Mouse (Mus musculus) liver, postnatal 0 days (tissue): ENCODE measurements at regions not wholly inside any gene's neighbourhood (a gene's known extent, or its start where the extent isn't known, plus 50 kb on each side); places are given as distances from the start of the nearest gene placed in this dataset.

Source experiments
- ATAC-seq: fragments of 200-750 bp; cut with Nextera tagmentation; 2 replicates; pipeline ENCODE4 v1.8.0; 2017; ENCODE audit warnings: mild to moderate bottlenecking, moderate library complexity
- DNase-seq: peaks from one replicate; pipeline ENCODE4 v3.0.0-alpha.2; 2016
- H3K27ac ChIP-seq: fragments of 300-500 bp; sonication (generic); 2 replicates; pipeline ENCODE4 v1.5.1; 2014; ENCODE audit warnings: antibody characterized with exemption, moderate library complexity, mild to moderate bottlenecking, low read depth
- H3K27me3 ChIP-seq: fragments of 300-500 bp; sonication (generic); 2 replicates; pipeline ENCODE4 v1.6.1; 2014; ENCODE audit warnings: low read length, control low read depth, mixed read lengths; ENCODE audit not compliant: insufficient read depth
- H3K36me3 ChIP-seq: fragments of 300-500 bp; sonication (generic); replicated peaks from 2 replicates; pipeline ENCODE4 v1.6.1; 2014; ENCODE audit warnings: mild to moderate bottlenecking, control low read depth, low read length, moderate library complexity, mixed read lengths; ENCODE audit not compliant: insufficient read depth
- H3K4me1 ChIP-seq: fragments of 300-500 bp; sonication (generic); 2 replicates; pipeline ENCODE4 v1.6.1; 2014; ENCODE audit warnings: antibody characterized with exemption, mild to moderate bottlenecking, control low read depth; ENCODE audit not compliant: insufficient read depth
- H3K4me2 ChIP-seq: fragments of 300-500 bp; sonication (generic); 2 replicates; pipeline ENCODE4 v1.6.1; 2014; ENCODE audit warnings: low read depth, mild to moderate bottlenecking, low read length, moderate library complexity, mixed read lengths
- H3K4me3 ChIP-seq: fragments of 300-500 bp; sonication (generic); 2 replicates; pipeline ENCODE4 v1.5.1; 2014; ENCODE audit warnings: low read depth, low read length
- H3K9ac ChIP-seq: fragments of 300-500 bp; sonication (generic); replicated peaks from 2 replicates; pipeline ENCODE4 v1.6.1; 2014; ENCODE audit warnings: mild to moderate bottlenecking, moderate library complexity
- H3K9me3 ChIP-seq: fragments of 300-500 bp; sonication (generic); 2 replicates; pipeline ENCODE4 v1.6.1; 2016; ENCODE audit warnings: mild to moderate bottlenecking, control low read depth, low read length, mixed read lengths
- CTCF ChIP-seq: sonication (generic); IDR thresholded peaks from 2 replicates; pipeline ENCODE4 v1.5.1; 2016; ENCODE audit warnings: antibody characterized with exemption, low read depth
- EP300 ChIP-seq: IDR thresholded peaks from 2 replicates; pipeline ENCODE4 v1.6.1; 2016; ENCODE audit warnings: antibody characterized with exemption, low read depth, mild to moderate bottlenecking
- WGBS: fragments of 180-500 bp; shearing (Covaris S2); extraction: QIAGEN DNeasy Blood & Tissue Kit; methylation state at CpG from one replicate; pipeline ENCODE4 v1.1.7; 2014; ENCODE audit not compliant: insufficient replicate concordance; 5-methylcytosine and 5-hydroxymethylcytosine counted together

DNA sequence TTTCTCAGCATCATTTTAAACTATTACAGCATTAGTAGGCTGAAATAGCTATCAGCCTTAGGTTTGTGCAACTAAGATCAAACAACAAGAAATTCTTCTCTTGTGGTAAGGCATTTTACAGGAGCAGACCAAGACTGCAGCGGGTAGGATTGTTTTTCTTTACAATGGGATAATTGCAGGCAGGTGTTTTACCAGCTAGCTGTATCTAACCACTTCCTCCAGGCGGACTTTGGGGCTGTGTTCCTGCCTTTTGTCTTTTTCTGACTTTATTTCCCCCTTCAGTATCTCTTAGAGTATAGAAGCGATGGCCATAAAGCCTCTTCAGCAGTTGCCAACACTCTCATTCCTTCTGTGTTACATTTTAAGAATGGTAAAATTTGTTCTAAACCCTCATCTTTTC, 84.8 kb upstream of the Hs6st1 start:
- WGBS: 62% methylated on average over 3 of the region's 3 CpGs

DNA sequence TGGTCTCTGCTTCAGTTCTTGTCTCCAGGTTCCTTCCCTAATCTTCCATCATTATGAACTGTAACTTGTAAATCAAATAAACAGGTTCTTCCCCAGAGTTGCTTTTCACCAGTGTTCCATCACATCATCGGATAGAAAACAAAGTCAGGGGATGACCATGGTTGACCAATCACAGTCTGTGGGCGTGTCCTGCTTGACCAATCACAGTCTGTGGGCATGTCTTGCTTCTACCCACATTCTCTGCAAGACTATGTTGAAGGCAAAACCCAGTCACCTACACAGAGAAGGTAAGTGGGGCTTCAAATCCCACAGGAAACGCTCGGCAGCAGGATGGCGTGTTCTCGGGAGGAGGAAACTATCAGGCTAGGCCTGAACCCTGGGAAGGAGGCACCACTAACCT, 82.9 kb upstream of the Hs6st1 start:
- no peak overlapping the region for H3K4me2 ChIP-seq
- TF ChIP-seq EP300 (no peak), CTCF (no peak)
- no peak overlapping the region for H3K27ac ChIP-seq
- no peak overlapping the region for H3K4me3 ChIP-seq
- ATAC-seq (no peak), DNase-seq (no peak)
- H3K4me1 ChIP-seq: no peaks in the 10 kb centered on the region
- 67% methylated on average over 6 of the region's 6 CpGs for WGBS
- no peak overlapping the region for H3K9ac ChIP-seq
- no peaks in the 10 kb centered on the region for H3K27me3 ChIP-seq
- no peaks in the 10 kb centered on the region for H3K9me3 ChIP-seq
- H3K36me3 ChIP-seq: no peaks in the 10 kb centered on the region

More for the DNA sequence above, 84.8 kb upstream of the Hs6st1 start:
- no peak for ATAC-seq
- Histone ChIP-seq H3K27me3 (no peaks in the 10 kb centered on the region), H3K4me1 (no peaks in the 10 kb centered on the region), H3K27ac (no peak overlapping the region), H3K4me3 (no peak overlapping the region), H3K36me3 (no peaks in the 10 kb centered on the region), H3K4me2 (no peak overlapping the region), H3K9ac (no peak overlapping the region), H3K9me3 (no peaks in the 10 kb centered on the region)
- no peak for DNase-seq
- TF ChIP-seq EP300: no peak
- no peak for TF ChIP-seq CTCF

- no peaks in the 10 kb centered on the region for H3K27me3 ChIP-seq
- H3K9ac ChIP-seq: no peak overlapping the region
- no peak overlapping the region for H3K4me2 ChIP-seq
- WGBS: 74% methylated on average over 8 of the region's 8 CpGs
- no peaks in the 10 kb centered on the region for H3K9me3 ChIP-seq
- ATAC-seq (no peak), DNase-seq (no peak)
- no peaks in the 10 kb centered on the region for H3K4me1 ChIP-seq
- no peak overlapping the region for H3K4me3 ChIP-seq
- TF ChIP-seq CTCF (no peak), EP300 (no peak)
- H3K27ac ChIP-seq: no peak overlapping the region
- H3K36me3 ChIP-seq: no peaks in the 10 kb centered on the region
Measured at GRCm38 (mm10) chr1:35986666-35987065, 81.5 kb upstream of the Hs6st1 start.

DNA sequence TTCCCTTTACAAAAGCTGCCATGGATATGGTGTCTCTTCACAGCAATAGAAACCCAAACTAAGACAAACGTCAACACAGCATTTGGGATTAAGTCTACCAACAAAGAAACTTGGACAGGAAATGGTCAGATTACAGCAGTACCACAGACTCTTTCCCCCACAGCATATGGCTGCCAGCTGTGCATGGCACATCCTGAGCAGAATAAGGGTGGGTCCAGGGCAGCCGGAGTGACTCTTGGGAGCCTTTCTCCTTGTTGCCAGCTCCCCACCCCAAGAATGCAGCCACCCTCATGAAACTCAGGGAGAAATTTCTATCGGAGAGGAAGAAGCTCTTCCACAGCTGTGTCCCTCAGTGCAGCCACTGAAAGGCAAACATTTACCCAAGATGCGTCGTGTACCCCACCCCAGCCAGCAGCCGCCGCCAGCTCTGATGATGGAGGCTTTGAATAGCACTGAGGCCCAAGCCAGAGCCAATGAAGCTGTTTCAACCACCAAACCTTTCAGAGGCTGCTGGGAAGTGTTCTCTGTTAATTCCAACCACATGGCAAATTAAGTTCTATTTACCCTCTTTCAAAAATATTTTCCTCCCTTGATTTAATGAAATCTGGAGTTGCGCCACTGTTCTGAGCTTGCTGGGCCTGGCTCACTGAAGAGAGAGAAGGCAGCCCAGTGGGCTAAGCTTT, 75.8 kb upstream of the Hs6st1 start:
- Histone ChIP-seq H3K9me3 (no peaks in the 10 kb centered on the region), H3K4me1 (no peaks in the 10 kb centered on the region), H3K36me3 (no peaks in the 10 kb centered on the region), H3K4me2 (no peak overlapping the region), H3K27ac (no peak overlapping the region), H3K4me3 (no peak overlapping the region), H3K27me3 (no peaks in the 10 kb centered on the region), H3K9ac (no peak overlapping the region)
- DNase-seq (no peak), ATAC-seq (no peak)
- TF ChIP-seq CTCF (no peak), EP300 (no peak)
- 72% methylated on average over 8 of the region's 8 CpGs for WGBS

- Histone ChIP-seq H3K27ac (no peak overlapping the region), H3K27me3 (no peaks in the 10 kb centered on the region), H3K9me3 (no peaks in the 10 kb centered on the region), H3K4me2 (no peak overlapping the region), H3K9ac (no peak overlapping the region), H3K4me3 (no peak overlapping the region), H3K36me3 (no peaks in the 10 kb centered on the region), H3K4me1 (no peaks in the 10 kb centered on the region)
- 44% methylated on average over 3 of the region's 3 CpGs for WGBS
- TF ChIP-seq EP300 (no peak), CTCF (no peak)
- no peak for ATAC-seq
- no peak for DNase-seq
Measured at GRCm38 (mm10) chr1:35992937-35993336, 75.3 kb upstream of the Hs6st1 start.

DNA sequence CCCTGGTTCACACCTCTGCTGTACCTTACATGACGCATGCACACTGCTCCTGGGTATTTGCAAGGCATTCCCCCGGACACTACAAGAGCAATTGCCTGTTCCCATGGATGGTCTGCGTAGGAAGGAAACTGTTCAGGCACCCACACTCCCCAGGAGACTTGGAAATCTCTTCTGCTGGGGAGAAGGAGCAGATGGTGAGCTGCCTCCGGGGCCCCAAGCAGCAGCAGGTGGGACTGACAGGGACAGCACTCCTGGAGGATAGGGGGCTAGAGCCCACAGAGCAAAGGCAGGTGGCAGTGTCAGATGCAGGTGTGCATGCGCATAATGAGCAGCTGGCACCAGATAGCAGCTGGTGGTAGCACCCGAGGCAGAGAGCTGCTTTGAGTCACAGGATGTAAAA, 72.5 kb upstream of the Hs6st1 start:
- Histone ChIP-seq H3K9ac (no peak overlapping the region), H3K4me2 (no peak overlapping the region), H3K4me3 (no peak overlapping the region), H3K27ac (no peak overlapping the region), H3K36me3 (no peaks in the 10 kb centered on the region), H3K27me3 (no peaks in the 10 kb centered on the region), H3K9me3 (no peaks in the 10 kb centered on the region), H3K4me1 (no peaks in the 10 kb centered on the region)
- DNase-seq: no peak
- TF ChIP-seq EP300: no peak
- TF ChIP-seq CTCF: no peak
- 71% methylated on average over 6 of the region's 6 CpGs for WGBS
- ATAC-seq: no peak

GRCm38 (mm10) chr1:36001319-36001718, 66.9 kb upstream of the Hs6st1 start:
- no peak overlapping the region for H3K27ac ChIP-seq
- H3K27me3 ChIP-seq: no peaks in the 10 kb centered on the region
- no peak for ATAC-seq
- H3K4me2 ChIP-seq: no peak overlapping the region
- H3K36me3 ChIP-seq: no peaks in the 10 kb centered on the region
- 83% methylated on average over 5 of the region's 5 CpGs for WGBS
- no peak overlapping the region for H3K9ac ChIP-seq
- no peaks in the 10 kb centered on the region for H3K4me1 ChIP-seq
- no peak for DNase-seq
- no peak overlapping the region for H3K4me3 ChIP-seq
- TF ChIP-seq CTCF: no peak
- TF ChIP-seq EP300: no peak
- no peaks in the 10 kb centered on the region for H3K9me3 ChIP-seq
